Mouse (Mus musculus) cerebellum, adult 11 months (tissue): ENCODE data around the gene Mpnd.
"Not testable (repeated sequence)": the region's sequence is repeated elsewhere in the genome, so short reads cannot be mapped to it uniquely, and the experiment has no call there.

Source experiments
- DNase-seq: peaks from one replicate; pipeline ENCODE4 v3.0.0; 2022

Gene Mpnd

GRCm38 (mm10) chr17:56038583-56039261 is 33.2 kb downstream of the Mpnd start:
- peak; percentile 43 for DNase-seq

GRCm38 (mm10) chr17:56039345-56039744 is 33.8 kb downstream of the Mpnd start:
- no peak for DNase-seq

GRCm38 (mm10) chr17:56040030-56040856 is 34.7 kb downstream of the Mpnd start, which contains the start of gene Chaf1a:
Chaf1a (plus strand) TSS chr17:56040439.
- peak; percentile 95 for DNase-seq

DNA sequence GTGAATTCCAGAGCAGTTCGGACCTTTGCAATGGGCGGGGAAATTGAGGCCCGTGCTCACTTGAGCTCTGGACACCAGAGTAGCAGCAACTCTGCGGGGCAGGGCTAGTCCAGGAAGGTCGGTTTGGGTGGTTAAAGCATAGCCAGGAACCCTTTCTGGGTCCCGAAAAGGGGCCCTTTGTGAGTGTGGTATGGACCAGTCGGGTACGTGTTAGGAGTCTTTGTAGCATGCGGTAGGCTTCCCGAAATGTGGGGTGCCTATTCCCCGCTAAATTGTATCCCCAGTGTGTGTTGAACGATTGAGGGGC is 35.3 kb downstream of the Mpnd start:
- DNase-seq = no peak

- no peak for DNase-seq
Observed at GRCm38 (mm10) chr17:56051369-56051768, 45.9 kb downstream of the Mpnd start.

GRCm38 (mm10) chr17:56054938-56055337 is 49.4 kb downstream of the Mpnd start:
- DNase-seq = no peak

DNA sequence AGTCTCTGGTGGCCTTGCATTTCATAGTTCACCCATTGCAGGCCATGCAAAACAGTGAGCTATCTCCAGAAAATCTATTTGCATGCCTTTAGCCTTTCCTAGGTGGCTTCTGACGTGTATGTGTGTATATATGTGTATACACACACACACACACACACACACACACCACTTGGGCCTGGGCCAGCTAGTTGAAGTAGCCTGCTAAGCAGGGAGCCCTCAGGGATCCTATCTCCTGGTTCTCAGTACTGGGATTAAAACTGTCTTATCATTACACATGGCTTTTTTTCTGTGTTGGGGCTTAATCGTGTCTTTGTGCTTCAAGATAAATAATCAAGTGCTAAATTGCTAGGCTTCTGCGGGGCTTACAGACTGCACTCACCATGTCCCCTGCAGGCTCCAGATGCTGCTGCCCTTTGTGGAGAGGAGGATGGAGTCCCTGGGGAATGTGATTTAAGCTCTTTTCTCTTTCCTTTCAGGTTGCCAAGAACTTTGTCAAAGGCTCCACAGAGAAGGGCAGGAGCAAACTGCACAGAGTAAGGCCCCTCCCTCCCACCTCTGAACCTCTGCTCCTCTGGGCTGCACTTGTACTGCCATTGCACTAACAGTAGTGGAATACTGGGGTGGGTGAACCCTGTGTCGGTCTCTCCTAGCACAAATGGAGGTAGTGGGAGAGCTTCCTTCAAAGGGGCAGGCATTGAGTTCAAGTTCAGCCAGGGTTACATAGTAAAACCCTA is 50.6 kb downstream of the Mpnd start:
- no peak for DNase-seq

GRCm38 (mm10) chr17:56057381-56058120 is 52.0 kb downstream of the Mpnd start:
- DNase-seq = no peak

DNA sequence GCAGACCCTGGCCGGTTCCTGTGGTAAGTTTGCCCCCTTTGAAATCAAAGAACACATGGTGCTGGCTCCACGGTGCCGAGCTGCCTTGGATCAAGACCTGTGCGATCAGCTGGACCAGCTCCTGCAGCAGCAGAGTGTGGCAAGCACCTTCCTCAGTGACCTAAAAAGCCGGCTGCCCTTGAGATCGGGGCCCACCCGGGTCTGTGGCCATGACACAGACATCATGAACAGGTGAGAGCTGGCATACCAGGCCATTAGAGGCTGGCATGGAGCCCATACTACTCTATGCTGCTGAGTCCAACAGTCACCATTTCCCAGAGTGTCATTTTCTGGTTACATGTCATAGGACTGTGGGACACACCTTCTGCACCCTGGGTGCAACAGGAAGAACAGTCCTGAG is 56.6 kb downstream of the Mpnd start:
- no peak for DNase-seq

DNA sequence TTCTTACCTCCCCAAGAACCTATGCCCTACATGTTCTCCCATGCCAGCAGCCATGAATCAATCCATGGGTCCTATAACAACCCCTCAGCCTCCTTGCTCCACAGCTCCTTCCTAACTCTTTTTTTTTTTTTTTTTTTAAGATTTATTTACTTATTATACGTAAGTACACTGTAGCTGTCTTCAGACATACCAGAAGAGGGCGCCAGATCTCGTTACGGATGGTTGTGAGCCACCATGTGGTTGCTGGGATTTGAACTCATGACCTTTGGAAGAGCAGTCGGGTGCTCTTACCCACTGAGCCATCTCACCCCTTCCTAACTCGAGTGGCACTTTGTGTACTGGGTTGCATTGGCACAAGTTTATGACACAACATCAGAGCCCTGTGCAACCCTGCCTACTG is 60.2 kb downstream of the Mpnd start:
- not testable (repeated sequence) for DNase-seq
